Mouse (Mus musculus) kidney, embryonic 14.5 days (tissue): ENCODE measurements around the gene Chdh. TPM values are rescaled to one million over a fixed set of nuclear protein-coding genes. Genes with fewer than 3 reads are reported as not detected.

Experiments used
- ATAC-seq: fragments of 200-750 bp; cut with Nextera tagmentation; 2 replicates; pipeline ENCODE4 v1.8.0; 2017; ENCODE audit warnings: moderate number of reproducible peaks, mild to moderate bottlenecking, moderate TSS enrichment, moderate library complexity; ENCODE audit not compliant: low FRiP score, low TSS enrichment
- H3K27ac ChIP-seq: fragments of 300-500 bp; sonication (generic); 2 replicates; pipeline ENCODE4 v1.5.1; 2014; ENCODE audit warnings: low read depth, mild to moderate bottlenecking, low read length, moderate library complexity, mixed read lengths
- H3K27me3 ChIP-seq: fragments of 300-500 bp; sonication (generic); 2 replicates; pipeline ENCODE4 v1.6.1; 2014; ENCODE audit warnings: mild to moderate bottlenecking, low read length; ENCODE audit not compliant: control insufficient read depth, insufficient read depth
- H3K36me3 ChIP-seq: fragments of 300-500 bp; sonication (generic); 2 replicates; pipeline ENCODE4 v1.6.1; 2014; ENCODE audit warnings: low read length, mixed read lengths; ENCODE audit not compliant: control insufficient read depth, insufficient read depth
- H3K4me1 ChIP-seq: fragments of 300-500 bp; sonication (generic); 2 replicates; pipeline ENCODE4 v1.6.1; 2014; ENCODE audit warnings: low read length, mixed read lengths; ENCODE audit not compliant: control insufficient read depth, insufficient read depth
- H3K4me2 ChIP-seq: fragments of 300-500 bp; sonication (generic); replicated peaks from 2 replicates; pipeline ENCODE4 v1.6.1; 2014; ENCODE audit warnings: low read depth, mild to moderate bottlenecking, low read length
- H3K4me3 ChIP-seq: fragments of 300-500 bp; sonication (generic); 2 replicates; pipeline ENCODE4 v1.5.1; 2014; ENCODE audit warnings: mild to moderate bottlenecking, low read length
- H3K9ac ChIP-seq: fragments of 300-500 bp; sonication (generic); 2 replicates; pipeline ENCODE4 v1.6.1; 2014; ENCODE audit warnings: low read depth, mild to moderate bottlenecking, low read length, moderate library complexity
- H3K9me3 ChIP-seq: fragments of 300-500 bp; sonication (generic); 2 replicates; pipeline ENCODE4 v1.6.1; 2016; ENCODE audit warnings: low read length; ENCODE audit not compliant: control insufficient read depth
- WGBS: fragments of 180-500 bp; shearing (Covaris S2); extraction: QIAGEN DNeasy Blood & Tissue Kit; methylation state at CpG from one replicate; pipeline ENCODE4 v1.1.7; 2014; 5-methylcytosine and 5-hydroxymethylcytosine counted together
- polyA plus RNA-seq: library from polyadenylated mRNA; unstranded; fragments of >200 nt; fragmentation: Nextera tagmentation; extraction: Ambion mirVana; gene quantifications from 2 replicates; pipeline ENCODE4 v1.2.1, GENCODE M21; 2014

Gene Chdh
- polyA plus RNA-seq, 1 experiment from 2014 or later: 0.89 TPM

DNA sequence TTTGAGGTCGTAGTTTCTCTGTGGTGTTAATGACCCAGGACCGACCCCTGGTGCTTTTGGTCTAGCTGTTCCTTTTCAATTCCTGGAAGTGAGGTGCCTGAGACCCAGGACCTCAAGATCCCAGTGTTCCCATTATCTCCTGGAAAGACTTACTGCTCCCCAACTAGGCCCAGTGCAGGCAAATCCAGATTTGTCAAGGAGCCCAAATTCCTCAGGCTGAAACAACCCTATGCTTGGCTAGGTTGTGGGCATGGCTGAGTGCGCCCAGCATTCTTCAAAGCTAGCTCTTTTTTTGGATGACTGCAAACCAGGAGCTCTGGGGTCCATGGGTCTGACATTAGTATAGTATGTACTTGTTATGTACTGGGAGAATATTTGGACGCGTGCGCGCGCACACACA lies 10.6 kb downstream of the Chdh start:
- no peak for ATAC-seq
- Histone ChIP-seq H3K4me1 (no peaks in the 10 kb centered on the region), H3K4me3 (no peak overlapping the region), H3K4me2 (no peak overlapping the region), H3K27me3 (no peaks in the 10 kb centered on the region), H3K9ac (no peak overlapping the region), H3K27ac (no peak overlapping the region), H3K9me3 (no peaks in the 10 kb centered on the region), H3K36me3 (no peaks in the 10 kb centered on the region)
- 91% methylated on average over 8 of the region's 8 CpGs for WGBS

DNA sequence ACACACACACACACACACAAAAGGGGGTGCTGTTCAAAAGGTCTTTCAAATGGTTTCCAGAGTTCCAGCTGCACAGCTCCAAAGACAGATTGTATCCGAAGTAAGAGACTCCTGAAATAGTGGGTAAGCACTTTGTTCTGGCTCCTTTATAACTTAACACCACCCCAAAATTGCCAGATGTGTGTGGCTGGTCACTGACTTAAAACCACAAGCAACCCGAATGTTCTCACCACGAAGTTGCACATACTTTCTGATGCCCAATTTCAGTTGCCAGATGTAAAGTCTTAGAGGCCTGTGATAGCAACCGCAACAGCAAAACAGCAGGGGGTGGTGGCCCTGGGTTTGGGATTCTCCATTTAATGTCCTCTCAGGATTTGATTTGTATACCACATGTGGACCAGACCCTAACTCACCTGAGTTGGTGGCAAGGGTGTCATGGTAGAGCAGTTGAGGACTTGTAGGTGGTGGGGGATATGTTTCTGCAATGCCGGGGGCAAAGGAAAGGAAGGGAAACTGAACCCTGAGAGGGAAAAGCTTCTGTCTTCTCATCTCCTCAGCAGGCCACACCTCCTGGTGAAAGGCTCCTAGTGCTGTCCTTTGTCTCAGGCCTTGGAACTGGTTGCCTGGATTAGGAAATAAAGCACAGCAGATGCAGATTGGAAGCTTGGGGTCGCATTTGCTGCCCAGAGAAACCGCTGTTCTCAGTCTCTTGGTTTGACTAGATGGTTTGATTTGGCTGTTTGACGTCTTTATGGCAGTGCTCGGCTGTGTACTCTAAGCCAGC lies 11.2 kb downstream of the Chdh start:
- Histone ChIP-seq H3K27ac (no peak overlapping the region), H3K4me3 (no peak overlapping the region), H3K4me1 (no peaks in the 10 kb centered on the region), H3K4me2 (no peak overlapping the region), H3K27me3 (no peaks in the 10 kb centered on the region), H3K9me3 (no peaks in the 10 kb centered on the region), H3K9ac (no peak overlapping the region), H3K36me3 (no peaks in the 10 kb centered on the region)
- no peak for ATAC-seq
- 49% methylated on average over 9 of the region's 9 CpGs for WGBS

DNA sequence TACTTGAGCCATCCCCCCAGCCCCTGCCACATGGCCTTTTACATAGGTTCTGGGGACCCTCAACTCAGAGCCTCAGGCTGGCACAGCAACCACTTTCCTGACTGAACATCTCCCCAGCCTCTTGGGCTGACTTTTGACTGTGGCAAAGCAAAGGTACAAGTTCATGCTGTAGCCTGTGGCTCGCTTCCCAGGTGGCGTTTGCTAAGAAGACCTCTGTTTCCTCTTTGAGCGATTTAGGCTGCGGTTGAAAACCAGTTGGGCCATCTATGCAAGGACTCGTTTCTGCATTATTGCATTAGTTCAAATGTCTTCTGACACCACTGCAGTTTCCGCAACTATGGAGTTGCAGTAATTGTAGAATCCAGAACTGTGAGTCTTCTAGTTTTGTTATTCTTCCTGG lies 13.6 kb downstream of the Chdh start:
- ATAC-seq: no peak
- Histone ChIP-seq H3K4me2 (no peak overlapping the region), H3K27me3 (no peaks in the 10 kb centered on the region), H3K9me3 (no peaks in the 10 kb centered on the region), H3K4me1 (no peaks in the 10 kb centered on the region), H3K36me3 (no peaks in the 10 kb centered on the region), H3K4me3 (no peak overlapping the region), H3K9ac (no peak overlapping the region), H3K27ac (no peak overlapping the region)
- 95% methylated on average over 6 of the region's 6 CpGs for WGBS

DNA sequence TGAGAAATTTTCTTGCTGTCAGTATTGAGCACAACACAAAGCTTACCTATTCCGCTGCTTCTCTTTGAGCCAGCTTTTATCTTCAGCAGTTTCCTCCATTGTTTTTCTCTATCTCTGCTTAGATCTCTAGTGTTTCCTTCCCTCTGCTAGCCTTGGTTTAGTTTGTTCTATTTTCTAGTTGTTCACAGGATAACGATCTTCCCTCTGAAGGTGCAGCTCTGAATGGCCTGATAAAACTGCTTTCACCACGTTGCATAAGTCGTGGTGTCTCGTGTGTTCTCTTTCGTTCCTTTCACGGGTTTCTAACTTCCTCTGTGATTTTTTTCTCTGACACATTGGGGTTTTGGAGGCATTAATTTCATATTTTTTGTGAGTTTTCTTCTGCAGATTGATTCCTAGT lies 15.6 kb downstream of the Chdh start:
- no peak overlapping the region for H3K9ac ChIP-seq
- no peak for ATAC-seq
- 50% methylated on average over 7 of the region's 7 CpGs for WGBS

DNA sequence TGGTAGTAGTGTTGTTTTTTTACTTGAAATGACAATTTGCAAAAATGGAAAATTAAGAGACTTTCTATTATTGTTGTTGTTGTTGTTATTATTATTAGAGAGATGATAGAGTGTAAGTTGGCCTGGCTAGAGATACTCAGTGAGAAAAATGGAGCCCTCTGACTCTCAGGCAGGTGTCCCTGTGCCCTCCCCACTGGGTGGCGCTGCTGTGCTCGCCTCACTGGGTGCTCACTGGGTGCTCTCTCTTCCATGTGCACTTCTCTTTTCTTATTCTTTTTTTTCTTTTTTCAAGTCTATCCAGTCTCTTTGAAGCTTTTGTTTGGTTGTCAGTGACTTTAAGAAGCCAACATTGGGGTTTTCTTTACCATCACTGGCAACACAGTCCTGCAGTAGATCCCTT lies 18.6 kb downstream of the Chdh start:
- no peak for ATAC-seq
- WGBS: 51% methylated on average over 2 of the region's 2 CpGs

More for the DNA sequence above, 15.6 kb downstream of the Chdh start:
- Histone ChIP-seq H3K27ac (no peak overlapping the region), H3K4me2 (no peak overlapping the region), H3K36me3 (no peaks in the 10 kb centered on the region), H3K4me1 (no peaks in the 10 kb centered on the region), H3K4me3 (no peak overlapping the region), H3K27me3 (no peaks in the 10 kb centered on the region), H3K9me3 (no peaks in the 10 kb centered on the region)

DNA sequence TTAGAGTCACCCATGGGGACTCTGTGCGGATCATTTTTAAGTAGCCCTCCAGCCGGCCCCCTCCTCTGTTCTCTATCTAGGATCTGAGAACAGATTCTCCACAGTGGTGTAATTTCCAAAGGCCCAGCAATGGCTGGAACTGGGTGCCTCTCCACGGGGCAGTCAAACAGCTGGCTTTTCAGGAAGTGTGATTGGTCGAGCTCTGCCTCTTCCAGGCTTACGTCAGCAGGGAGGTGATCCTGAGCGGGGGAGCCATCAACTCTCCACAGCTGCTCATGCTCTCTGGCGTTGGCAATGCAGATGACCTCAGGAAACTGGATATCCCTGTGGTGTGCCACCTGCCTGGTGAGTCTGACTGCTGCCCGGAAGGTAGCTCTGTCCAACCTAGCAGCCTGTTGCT lies 24.6 kb downstream of the Chdh start:
- Histone ChIP-seq H3K4me2 (no peak overlapping the region), H3K36me3 (no peaks in the 10 kb centered on the region), H3K4me1 (no peaks in the 10 kb centered on the region), H3K4me3 (no peak overlapping the region), H3K27me3 (no peaks in the 10 kb centered on the region), H3K9me3 (no peaks in the 10 kb centered on the region), H3K9ac (no peak overlapping the region), H3K27ac (no peak overlapping the region)
- no peak for ATAC-seq
- WGBS: 55% methylated on average over 8 of the region's 8 CpGs

More for the DNA sequence above, 18.6 kb downstream of the Chdh start:
- Histone ChIP-seq H3K4me3 (no peak overlapping the region), H3K4me1 (no peaks in the 10 kb centered on the region), H3K27ac (no peak overlapping the region), H3K9ac (no peak overlapping the region), H3K4me2 (no peak overlapping the region), H3K9me3 (no peaks in the 10 kb centered on the region), H3K27me3 (no peaks in the 10 kb centered on the region), H3K36me3 (no peaks in the 10 kb centered on the region)

DNA sequence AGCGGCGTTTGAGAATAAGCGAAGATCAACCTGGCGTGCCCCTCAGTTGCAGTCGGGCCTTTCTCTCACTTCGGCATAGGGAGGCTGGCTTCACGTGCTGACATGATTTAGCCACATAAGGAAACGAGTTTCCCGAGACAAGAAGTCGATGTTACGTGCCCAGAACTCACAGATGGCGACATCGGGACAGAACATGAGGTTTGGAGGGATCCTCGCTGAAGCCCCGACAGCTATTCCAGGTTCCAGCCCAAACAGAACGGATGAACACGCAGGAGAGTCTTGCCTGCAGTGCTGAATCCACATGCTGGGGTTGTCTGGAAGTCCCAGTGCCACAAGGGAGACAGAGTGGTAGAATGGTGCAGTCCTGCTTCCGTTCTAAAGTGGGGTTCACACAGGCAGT lies 29.6 kb downstream of the Chdh start:
- no peaks in the 10 kb centered on the region for H3K9me3 ChIP-seq
- WGBS: 87% methylated on average over 18 of the region's 18 CpGs
- no peaks in the 10 kb centered on the region for H3K4me1 ChIP-seq
- no peaks in the 10 kb centered on the region for H3K27me3 ChIP-seq
- H3K27ac ChIP-seq: no peak overlapping the region
- H3K4me2 ChIP-seq: no peak overlapping the region
- H3K36me3 ChIP-seq: no peaks in the 10 kb centered on the region
- H3K9ac ChIP-seq: no peak overlapping the region
- H3K4me3 ChIP-seq: no peak overlapping the region
- no peak for ATAC-seq

DNA sequence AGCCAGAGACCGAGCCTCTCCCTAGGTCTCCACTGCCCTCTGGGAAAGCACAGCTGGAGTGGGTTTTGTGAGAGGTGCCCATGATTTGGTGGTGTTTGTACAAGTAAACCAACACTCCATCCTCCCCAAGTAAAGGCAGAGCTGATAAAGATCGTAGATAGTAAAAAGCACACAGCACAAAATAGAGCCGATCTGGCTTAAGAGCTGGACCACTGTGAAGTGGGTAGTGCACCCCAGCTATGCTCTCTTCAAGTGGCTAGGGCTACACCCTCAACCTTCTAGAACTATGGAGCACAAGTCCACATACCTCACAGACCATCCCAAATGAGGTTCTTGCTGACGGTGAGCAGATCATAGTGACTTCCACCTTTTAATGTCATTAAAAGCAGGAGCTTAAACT lies 30.6 kb downstream of the Chdh start:
- H3K4me2 ChIP-seq: no peak overlapping the region
- no peak for ATAC-seq
- no peak overlapping the region for H3K4me3 ChIP-seq
- no peak overlapping the region for H3K9ac ChIP-seq
- H3K9me3 ChIP-seq: no peaks in the 10 kb centered on the region
- WGBS: 66% methylated on average over 4 of the region's 4 CpGs
- no peaks in the 10 kb centered on the region for H3K27me3 ChIP-seq
- H3K27ac ChIP-seq: no peak overlapping the region
- no peaks in the 10 kb centered on the region for H3K4me1 ChIP-seq
- no peaks in the 10 kb centered on the region for H3K36me3 ChIP-seq

DNA sequence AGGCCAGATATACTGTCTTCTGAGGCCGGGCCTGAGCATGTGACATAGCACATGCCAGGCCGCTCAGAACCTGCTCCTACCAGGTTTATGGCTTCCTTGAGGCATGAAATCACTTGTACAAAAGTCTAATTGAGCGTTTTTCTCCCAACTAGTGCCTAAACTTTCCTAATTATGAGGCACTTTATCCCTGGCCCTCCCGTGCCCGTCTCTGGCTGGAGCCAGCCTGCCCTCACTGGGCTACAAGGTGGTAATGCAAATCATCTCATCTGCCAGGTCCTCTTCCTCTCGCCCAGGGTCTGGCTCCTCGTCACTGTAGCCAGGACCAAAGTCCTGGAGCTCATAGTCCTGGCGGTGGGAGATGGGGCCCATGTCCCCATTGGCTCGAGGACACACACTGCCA lies 33.0 kb downstream of the Chdh start:
- H3K36me3 ChIP-seq: no peaks in the 10 kb centered on the region
- no peak overlapping the region for H3K27ac ChIP-seq
- ATAC-seq: no peak
- H3K4me1 ChIP-seq: 0 out of 2 replicates have a peak, but pooled peaks cover 7% of the 10 kb centered on the region
- H3K9ac ChIP-seq: no peak overlapping the region
- H3K4me3 ChIP-seq: no peak overlapping the region
- H3K4me2 ChIP-seq: no peak overlapping the region
- H3K9me3 ChIP-seq: no peaks in the 10 kb centered on the region
- WGBS: 78% methylated on average over 9 of the region's 9 CpGs
- no peaks in the 10 kb centered on the region for H3K27me3 ChIP-seq
